Mouse (Mus musculus) forebrain, postnatal 0 days (tissue): ENCODE measurements around the gene Sbf1. TPM values are rescaled to one million over a fixed set of nuclear protein-coding genes. Genes with fewer than 3 reads are reported as not detected.

ENCODE experiments used
- ATAC-seq: fragments of 200-750 bp; cut with Nextera tagmentation; 2 replicates; pipeline ENCODE4 v1.8.0; 2017; ENCODE audit warnings: mild to moderate bottlenecking, moderate library complexity
- DNase-seq: peaks from one replicate; pipeline ENCODE4 v3.0.0-alpha.2; 2015
- H3K27ac ChIP-seq: fragments of 300-500 bp; sonication (generic); 2 replicates; pipeline ENCODE4 v1.5.1; 2014; ENCODE audit warnings: low read depth, mild to moderate bottlenecking, antibody characterized with exemption, low read length, moderate library complexity, mixed read lengths
- H3K27me3 ChIP-seq: fragments of 300-500 bp; sonication (generic); 2 replicates; pipeline ENCODE4 v1.6.1; 2014; ENCODE audit warnings: mild to moderate bottlenecking, low read length, mixed read lengths; ENCODE audit not compliant: insufficient read depth
- H3K36me3 ChIP-seq: fragments of 300-500 bp; sonication (generic); 2 replicates; pipeline ENCODE4 v1.6.1; 2014; ENCODE audit warnings: mild to moderate bottlenecking, moderate library complexity; ENCODE audit not compliant: insufficient read depth
- H3K4me1 ChIP-seq: fragments of 300-500 bp; sonication (generic); 2 replicates; pipeline ENCODE4 v1.6.1; 2014; ENCODE audit warnings: antibody characterized with exemption; ENCODE audit not compliant: insufficient read depth
- H3K4me2 ChIP-seq: fragments of 300-500 bp; sonication (generic); 2 replicates; pipeline ENCODE4 v1.6.1; 2014; ENCODE audit warnings: low read depth, mild to moderate bottlenecking, moderate library complexity
- H3K4me3 ChIP-seq: fragments of 300-500 bp; sonication (generic); 2 replicates; pipeline ENCODE4 v1.5.1; 2014; ENCODE audit warnings: low read depth, low read length, mixed read lengths
- H3K9ac ChIP-seq: fragments of 300-500 bp; sonication (generic); 2 replicates; pipeline ENCODE4 v1.6.1; 2014; ENCODE audit warnings: mild to moderate bottlenecking
- H3K9me3 ChIP-seq: fragments of 300-500 bp; sonication (generic); 2 replicates; pipeline ENCODE4 v1.6.1; 2016; ENCODE audit warnings: low read length
- CTCF ChIP-seq: sonication (generic); IDR thresholded peaks from 2 replicates; pipeline ENCODE4 v1.5.1; 2016; ENCODE audit warnings: antibody characterized with exemption, control low read depth, low read depth
- WGBS: fragments of 180-500 bp; shearing (Covaris S2); extraction: QIAGEN DNeasy Blood & Tissue Kit; methylation state at CpG from one replicate; pipeline ENCODE4 v1.1.7; 2014; 5-methylcytosine and 5-hydroxymethylcytosine counted together
- polyA plus RNA-seq: library from polyadenylated mRNA; unstranded; fragments of >200 nt; fragmentation: Nextera tagmentation; extraction: Ambion mirVana; gene quantifications from 2 replicates; pipeline ENCODE4 v1.2.1, GENCODE M21; 2015
- total RNA-seq: library from RNA; depleted of rRNA; stranded (reverse); fragments of >200 nt; gene quantifications from 2 replicates; pipeline ENCODE4 v1.2.3, GENCODE M21; 2014

Sbf1 gene
- total and polyA plus RNA-seq, 2 experiments from 2014 or later: 60.7 to 164 TPM

DNA sequence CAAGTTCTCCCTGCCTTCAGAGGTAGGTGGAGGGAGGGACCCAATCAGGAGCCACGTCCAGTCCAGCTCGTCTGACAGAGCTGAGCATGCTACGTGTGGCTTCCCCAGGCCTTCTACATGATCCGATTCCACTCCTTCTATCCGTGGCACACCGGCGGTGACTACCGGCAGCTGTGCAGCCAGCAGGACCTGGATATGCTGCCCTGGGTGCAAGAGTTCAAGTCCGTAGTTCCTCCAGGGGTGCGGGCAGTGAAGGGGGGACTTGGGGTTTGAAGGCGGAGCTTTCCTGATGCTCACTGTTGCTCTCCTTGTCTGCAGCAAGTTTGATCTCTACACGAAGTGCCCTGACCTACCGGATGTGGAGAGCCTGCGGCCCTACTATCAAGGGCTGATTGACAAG, 21.3 kb upstream of the Sbf1 start:
- ATAC-seq (no peak), DNase-seq (no peak)
- Histone ChIP-seq H3K9me3 (no peaks in the 10 kb centered on the region), H3K4me2 (no peak overlapping the region), H3K4me1 (no peaks in the 10 kb centered on the region), H3K4me3 (no peak overlapping the region), H3K36me3 (no peaks in the 10 kb centered on the region), H3K9ac (no peak overlapping the region), H3K27ac (no peak overlapping the region), H3K27me3 (no peaks in the 10 kb centered on the region)
- no peak for TF ChIP-seq CTCF
- 85% methylated on average over 14 of the region's 14 CpGs for WGBS

DNA sequence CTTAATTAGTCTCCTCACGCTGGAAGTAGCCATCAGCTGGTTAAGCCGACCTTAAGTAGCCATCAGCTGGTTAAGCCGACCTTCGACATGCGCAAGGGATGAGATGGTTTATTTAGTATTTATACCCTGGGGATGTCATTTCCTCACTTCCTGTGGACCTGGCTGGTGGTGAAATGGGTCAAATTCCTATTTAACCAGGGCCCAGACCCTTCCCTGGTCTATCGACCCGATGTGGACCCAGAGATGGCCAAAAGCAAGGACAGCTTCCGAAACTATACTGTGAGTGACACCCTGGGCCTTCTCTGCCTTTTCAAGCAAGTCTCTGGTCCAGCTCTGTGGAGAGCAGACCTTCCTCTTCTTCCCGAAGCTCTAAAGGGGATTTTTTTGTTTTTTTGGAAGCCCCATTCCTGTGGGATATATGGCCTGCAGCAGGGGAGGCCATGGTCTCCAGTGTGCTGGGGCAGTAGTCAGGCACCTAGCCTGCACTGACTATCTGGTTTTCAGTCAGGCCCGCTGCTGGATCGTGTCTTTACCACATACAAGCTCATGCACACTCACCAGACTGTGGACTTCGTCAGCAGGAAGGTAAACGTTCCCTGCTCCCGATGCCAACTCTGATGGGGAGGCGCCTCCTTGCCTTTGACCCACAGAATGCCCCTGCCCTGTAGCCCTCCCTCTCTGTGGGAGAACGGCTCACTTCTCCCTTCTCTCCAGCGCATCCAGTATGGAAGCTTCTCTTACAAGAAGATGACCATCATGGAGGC, 19.8 kb upstream of the Sbf1 start:
- no peaks in the 10 kb centered on the region for H3K9me3 ChIP-seq
- H3K4me3 ChIP-seq: no peak overlapping the region
- H3K27me3 ChIP-seq: no peaks in the 10 kb centered on the region

DNA sequence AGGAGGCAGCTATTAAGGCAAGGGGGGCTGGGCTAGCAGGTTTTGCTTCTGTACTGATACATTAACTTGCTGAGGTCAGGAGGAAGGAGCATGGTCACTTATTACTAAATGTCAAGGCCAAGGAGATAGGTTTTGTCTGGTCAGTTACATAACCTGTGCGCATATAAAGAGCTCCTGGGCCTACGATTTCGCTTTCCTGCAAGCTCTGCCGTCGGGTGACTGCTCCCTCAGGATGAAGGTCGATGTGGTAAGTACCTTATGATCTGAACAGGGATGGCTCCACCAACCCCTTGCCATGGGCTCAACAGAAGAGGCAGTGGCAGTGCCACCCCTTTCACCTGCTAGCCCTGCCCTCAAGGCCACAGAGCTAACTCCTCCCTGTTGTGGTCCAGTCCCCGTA, 19.2 kb upstream of the Sbf1 start, which contains the start of gene Miox:
Miox (plus strand) TSS at position 128 of the 400 bp plus-strand sequence.
- Histone ChIP-seq H3K27me3 (no peaks in the 10 kb centered on the region), H3K4me2 (no peak within 1 kb of the TSS), H3K4me1 (no peaks in the 10 kb centered on the region), H3K27ac (no peak within 1 kb of the TSS), H3K36me3 (no peaks in the 10 kb centered on the region), H3K9me3 (no peaks in the 10 kb centered on the region), H3K4me3 (no peak within 1 kb of the TSS), H3K9ac (no peak within 1 kb of the TSS)
- ATAC-seq (no peak), DNase-seq (no peak)
- 92% methylated on average over 7 of the region's 7 CpGs for WGBS
- no peak for TF ChIP-seq CTCF

More for the DNA sequence above, 19.8 kb upstream of the Sbf1 start:
- Histone ChIP-seq H3K4me2 (no peak overlapping the region), H3K9ac (no peak overlapping the region), H3K4me1 (no peaks in the 10 kb centered on the region), H3K27ac (no peak overlapping the region), H3K36me3 (no peaks in the 10 kb centered on the region)
- ATAC-seq (no peak), DNase-seq (no peak)
- 85% methylated on average over 17 of the region's 17 CpGs for WGBS
- no peak for TF ChIP-seq CTCF

DNA sequence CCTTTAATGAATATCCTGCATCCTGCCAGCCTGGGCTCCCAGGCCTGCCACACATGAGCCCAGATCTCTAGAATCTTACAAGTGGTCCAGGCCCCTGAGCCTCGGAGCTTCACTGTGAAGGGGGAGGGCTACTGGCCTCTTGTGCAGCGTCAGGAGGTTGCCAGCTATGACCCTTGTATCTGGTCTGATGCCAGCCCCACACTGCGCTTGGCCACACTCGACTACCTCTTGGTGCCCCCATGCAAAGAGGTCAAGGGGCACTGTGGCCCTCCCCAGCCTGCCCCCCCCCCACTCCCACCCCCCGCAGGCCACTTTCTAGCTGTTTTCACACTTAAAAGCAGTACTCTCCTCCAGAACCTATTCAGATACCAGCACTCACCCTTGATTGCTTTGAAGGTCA, 11.3 kb upstream of the Sbf1 start:
- Histone ChIP-seq H3K9me3 (no peaks in the 10 kb centered on the region), H3K27ac (no peak overlapping the region), H3K4me3 (no peak overlapping the region), H3K4me1 (no peaks in the 10 kb centered on the region), H3K9ac (no peak overlapping the region), H3K4me2 (no peak overlapping the region), H3K27me3 (peaks cover 6% of the 10 kb centered on the region; the same call in 1 of the 2 replicates), H3K36me3 (no peaks in the 10 kb centered on the region)
- no peak for TF ChIP-seq CTCF
- WGBS: 72% methylated on average over 5 of the region's 5 CpGs
- DNase-seq (no peak), ATAC-seq (no peak)

DNA sequence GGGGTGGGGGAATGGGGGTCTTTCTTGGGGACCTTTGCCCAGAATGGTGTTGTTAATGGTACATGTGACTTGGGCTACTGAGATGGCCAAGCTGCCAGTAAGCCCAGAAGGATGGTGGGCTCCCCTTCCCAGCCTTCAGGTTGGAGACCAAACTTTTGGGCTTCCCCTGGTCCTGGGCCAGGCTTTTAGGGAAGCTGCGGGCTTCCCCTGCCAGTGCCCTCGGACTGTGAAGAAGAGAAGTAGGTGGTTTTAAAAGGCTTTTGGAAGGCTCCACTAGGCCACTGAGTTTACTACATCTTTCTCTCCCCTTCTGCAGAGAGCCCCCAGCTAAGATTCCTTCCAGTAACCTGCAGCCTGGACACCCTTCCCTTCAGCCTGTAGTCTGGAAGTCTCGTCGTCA, 8.5 kb upstream of the Sbf1 start:
- ATAC-seq (no peak), DNase-seq (no peak)
- WGBS: 91% methylated on average over 4 of the region's 4 CpGs
- Histone ChIP-seq H3K4me3 (no peak overlapping the region), H3K4me1 (no peaks in the 10 kb centered on the region), H3K36me3 (no peaks in the 10 kb centered on the region), H3K9ac (no peak overlapping the region), H3K9me3 (no peaks in the 10 kb centered on the region), H3K27me3 (peaks cover 6% of the 10 kb centered on the region; the same call in 1 of the 2 replicates), H3K4me2 (no peak overlapping the region), H3K27ac (no peak overlapping the region)
- no peak for TF ChIP-seq CTCF

DNA sequence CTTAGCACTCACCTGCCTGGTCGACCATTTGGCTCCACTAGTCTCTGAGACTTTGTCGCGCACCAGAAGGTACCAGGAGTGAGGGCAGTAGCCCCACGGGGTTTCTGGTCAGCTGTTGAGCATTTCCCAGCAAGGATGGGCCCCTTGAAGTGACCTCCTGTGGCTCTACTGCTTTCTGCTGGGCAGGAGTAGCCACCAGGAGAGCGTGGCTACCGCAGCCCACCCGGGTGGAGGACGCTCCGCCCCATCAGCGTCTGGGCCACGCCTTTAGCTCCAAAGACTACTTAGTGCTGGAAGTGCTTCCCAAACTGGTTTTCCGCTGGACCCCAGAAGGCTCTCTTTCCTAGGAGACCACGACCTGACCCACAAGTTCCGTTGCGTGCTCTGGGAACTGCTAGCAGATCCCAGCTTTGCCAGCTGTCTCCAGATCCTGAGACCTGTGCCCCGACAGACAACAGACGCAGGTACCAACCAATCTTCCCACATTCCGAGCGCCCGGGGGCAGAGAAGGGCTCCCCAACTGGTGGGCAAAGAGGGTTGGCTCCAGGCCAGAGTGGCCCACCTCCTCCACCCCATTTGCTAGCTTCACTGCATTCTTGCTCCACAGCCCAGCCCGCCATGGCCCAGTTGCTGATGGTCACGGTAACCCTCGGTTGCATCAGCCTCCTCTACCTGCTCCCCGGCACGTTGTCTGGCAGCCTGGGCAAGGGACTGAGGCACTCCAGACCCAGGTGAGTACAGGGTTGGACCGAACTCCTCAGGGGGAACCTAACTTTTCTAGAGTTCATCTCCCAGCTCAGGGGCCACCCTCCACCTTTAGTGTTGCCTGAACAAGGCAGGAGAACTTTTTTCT, 7.8 kb upstream of the Sbf1 start, which contains the start of gene Adm2:
Adm2 (plus strand) TSS at position 51 of the 853 bp plus-strand sequence.
- Histone ChIP-seq H3K9me3 (no peaks in the 10 kb centered on the region), H3K4me1 (no peaks in the 10 kb centered on the region), H3K36me3 (no peaks in the 10 kb centered on the region), H3K27me3 (peaks cover 6% of the 10 kb centered on the region; the same call in 1 of the 2 replicates), H3K4me2 (0 out of 2 replicates have a peak within 1 kb of the TSS, but pooled peaks have one; percentile 13), H3K4me3 (no peak within 1 kb of the TSS), H3K9ac (no peak within 1 kb of the TSS), H3K27ac (no peak within 1 kb of the TSS)
- DNase-seq (no peak), ATAC-seq (no peak)
- WGBS: 9% methylated on average over 26 of the region's 26 CpGs
- no peak for TF ChIP-seq CTCF

DNA sequence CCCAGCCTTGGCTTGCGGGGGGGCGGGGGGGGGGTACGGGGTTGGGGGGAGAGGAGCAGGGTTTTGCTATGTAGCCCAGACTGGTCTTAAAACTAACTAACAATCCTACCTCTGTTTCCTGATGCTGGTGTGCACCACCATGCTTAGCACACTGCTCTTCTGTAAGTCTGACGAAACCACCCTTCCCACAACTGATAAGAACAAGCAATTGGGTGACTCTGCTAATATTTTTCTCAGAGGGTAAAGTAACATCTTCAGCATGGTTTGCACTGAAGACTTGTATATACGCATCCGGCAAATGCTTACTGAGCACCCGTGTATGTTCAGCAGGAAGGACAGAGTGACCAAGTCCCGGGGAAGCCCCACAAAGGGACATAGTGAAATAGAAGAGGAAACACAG, 6.2 kb upstream of the Sbf1 start:
- no peak for ATAC-seq
- WGBS: 79% methylated on average over 8 of the region's 8 CpGs
- Histone ChIP-seq H3K4me1 (no peaks in the 10 kb centered on the region), H3K9me3 (no peaks in the 10 kb centered on the region), H3K9ac (no peak overlapping the region), H3K36me3 (no peaks in the 10 kb centered on the region), H3K27ac (no peak overlapping the region), H3K4me3 (no peak overlapping the region), H3K4me2 (no peak overlapping the region), H3K27me3 (peaks cover 6% of the 10 kb centered on the region; the same call in 1 of the 2 replicates)
- DNase-seq: no peak
- TF ChIP-seq CTCF: no peak
